Mouse (Mus musculus) MN1 (cell line): ENCODE measurements around the gene Hepacam2.
"Not testable (repeated sequence)": the region's sequence is repeated elsewhere in the genome, so short reads cannot be mapped to it uniquely, and the experiment has no call there.

Experiments
- DNase-seq: peaks from one replicate; pipeline ENCODE4 v3.0.0-alpha.2; 2016; ENCODE audit warnings: low spot score

Hepacam2 gene

DNA sequence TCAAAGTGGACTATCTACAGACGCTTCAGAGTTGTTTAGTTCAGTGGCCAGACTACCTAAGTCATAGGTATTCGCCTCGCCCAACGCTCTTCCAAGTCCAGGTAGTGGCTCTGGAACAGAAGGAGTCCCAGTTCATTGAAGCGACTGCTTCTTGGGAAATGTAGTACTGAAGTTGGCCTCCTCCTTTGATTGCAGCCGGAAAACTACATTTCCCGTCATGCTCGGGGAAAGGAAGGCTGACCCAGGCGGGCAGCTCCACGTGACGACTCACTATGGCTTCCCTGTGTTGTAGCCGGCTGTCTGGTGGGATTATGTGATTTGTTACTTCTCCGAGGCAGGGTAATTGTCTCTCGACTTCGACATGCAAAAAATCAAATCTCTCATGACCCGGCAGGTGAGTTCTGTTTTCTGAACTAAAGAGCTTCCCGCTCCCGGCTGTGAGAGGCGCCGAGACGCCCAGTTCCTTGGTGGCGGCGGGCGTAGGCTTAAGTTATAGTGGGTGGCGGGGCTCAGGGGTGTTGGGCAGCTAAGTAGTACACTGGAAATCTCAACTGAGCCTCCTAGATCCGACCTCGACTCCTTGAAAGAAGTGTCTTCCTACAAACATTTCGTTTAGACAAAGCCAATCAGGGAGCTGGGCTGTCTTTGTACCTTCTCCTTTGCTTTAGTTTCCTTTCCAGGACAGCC, at the start of gene Hepacam2, which contains the start of gene Vps50:
Gene Hepacam2 (minus strand): TSS at position 137 of the 687 bp plus-strand sequence.
Gene Vps50 (plus strand): TSS at position 221 of the 687 bp plus-strand sequence.
- peak; percentile 88 for DNase-seq

DNA sequence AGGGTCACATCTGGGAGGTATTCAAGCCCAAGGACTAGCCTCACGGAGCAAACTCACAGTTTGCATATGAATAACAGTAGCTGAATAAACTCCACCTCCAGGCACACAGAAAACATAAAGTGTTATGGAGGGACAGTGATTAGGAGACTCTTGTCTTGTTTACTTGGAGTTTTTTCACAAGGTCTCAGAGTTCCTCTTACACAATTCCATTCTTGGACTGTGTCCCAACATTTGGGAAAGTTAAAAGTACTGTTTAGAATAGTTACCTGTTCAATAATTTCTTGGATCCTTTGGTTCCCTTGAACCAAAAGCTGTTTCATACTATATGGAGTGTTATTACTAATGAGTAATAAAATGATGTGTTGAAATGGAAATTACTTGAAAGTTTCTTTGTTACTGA, 46.9 kb upstream of the Hepacam2 start:
- no peak for DNase-seq

- no peak for DNase-seq
Measured at GRCm38 (mm10) chr6:3543862-3544261, 45.8 kb upstream of the Hepacam2 start.

GRCm38 (mm10) chr6:3539470-3539869, 41.4 kb upstream of the Hepacam2 start:
- no peak for DNase-seq

DNA sequence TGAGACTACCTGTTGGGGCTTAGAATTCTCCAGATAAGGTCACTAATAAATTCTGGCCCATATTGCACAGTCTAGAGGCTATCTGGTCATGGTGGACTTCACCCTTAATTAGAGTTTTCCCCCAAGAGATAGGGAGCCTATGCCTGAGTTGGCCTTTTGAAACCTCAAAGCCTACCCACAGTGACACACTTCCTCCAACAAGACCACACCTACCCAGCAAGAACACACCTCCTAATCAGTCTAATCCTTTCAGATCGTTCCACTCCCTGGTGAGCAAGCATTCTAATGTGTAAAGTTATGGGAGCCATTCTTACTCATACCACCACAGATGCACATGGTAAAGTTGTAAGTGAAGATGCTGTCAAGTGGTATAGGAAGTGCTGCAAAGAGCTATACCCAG, 38.0 kb upstream of the Hepacam2 start:
- DNase-seq = no peak

GRCm38 (mm10) chr6:3531445-3531844, 33.3 kb upstream of the Hepacam2 start:
- no peak for DNase-seq

DNA sequence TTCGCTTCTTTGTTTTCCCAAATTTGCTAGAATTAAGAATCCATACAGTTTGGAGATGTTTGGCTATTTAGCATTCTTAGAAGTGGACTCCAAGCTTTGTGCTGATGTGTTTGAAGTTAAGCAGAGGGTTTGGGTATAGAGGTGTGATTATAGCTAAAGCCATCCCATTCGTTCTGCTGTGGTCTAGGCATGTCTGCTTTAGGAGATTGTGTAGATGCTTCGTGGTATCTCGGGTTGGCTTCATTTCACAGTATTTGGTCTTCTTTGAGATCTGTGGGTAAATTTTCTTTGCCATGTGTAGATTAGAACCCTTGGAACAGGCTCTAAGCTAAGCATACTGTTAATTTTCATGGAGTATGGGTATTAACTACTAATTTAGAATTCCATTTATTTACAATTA, 30.1 kb upstream of the Hepacam2 start:
- no peak for DNase-seq

- peak; percentile 18 for DNase-seq
Measured at GRCm38 (mm10) chr6:3512611-3513010, 14.5 kb upstream of the Hepacam2 start.

DNA sequence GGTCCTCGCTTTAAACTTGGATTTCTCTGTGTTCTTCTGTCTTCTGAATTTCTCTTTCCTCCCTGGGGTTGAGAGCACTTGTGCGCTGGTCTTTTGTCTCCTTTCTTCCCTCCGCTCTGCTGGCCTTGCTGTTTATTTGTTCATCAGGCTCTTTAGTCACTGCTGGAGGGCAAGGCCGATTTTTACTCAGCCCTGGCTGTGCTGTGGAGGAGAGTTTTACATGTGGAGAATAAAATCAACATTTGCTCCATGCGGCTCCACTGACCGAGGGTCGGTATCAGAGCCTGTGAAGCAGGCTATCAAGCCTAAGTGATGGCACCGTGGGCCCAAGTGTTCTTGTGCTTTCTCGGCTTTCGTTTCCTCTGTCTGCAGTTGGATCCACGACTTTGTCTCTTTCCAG, 13.5 kb upstream of the Hepacam2 start:
- no peak for DNase-seq

- DNase-seq = no peak
Measured at GRCm38 (mm10) chr6:3511116-3511515, 13.0 kb upstream of the Hepacam2 start.

DNA sequence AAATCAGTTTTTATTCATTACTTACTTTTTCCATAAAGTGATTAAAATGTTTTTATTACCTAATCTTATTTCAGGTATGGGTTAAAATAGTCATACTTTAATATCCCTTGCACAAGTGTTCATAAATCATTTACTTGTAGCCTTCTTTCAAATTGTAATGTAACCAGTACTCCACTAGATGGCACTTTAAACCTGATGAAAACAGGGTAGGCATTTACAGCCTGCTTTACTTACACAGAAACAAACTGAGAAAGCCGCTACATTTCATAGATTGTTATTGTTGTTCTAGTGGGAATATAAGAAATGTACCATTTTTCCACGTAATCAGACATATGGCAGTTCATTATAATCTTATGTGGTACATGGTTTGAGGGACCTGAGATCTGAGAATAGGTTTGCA, 11.7 kb upstream of the Hepacam2 start:
- peak; percentile 70 for DNase-seq

DNA sequence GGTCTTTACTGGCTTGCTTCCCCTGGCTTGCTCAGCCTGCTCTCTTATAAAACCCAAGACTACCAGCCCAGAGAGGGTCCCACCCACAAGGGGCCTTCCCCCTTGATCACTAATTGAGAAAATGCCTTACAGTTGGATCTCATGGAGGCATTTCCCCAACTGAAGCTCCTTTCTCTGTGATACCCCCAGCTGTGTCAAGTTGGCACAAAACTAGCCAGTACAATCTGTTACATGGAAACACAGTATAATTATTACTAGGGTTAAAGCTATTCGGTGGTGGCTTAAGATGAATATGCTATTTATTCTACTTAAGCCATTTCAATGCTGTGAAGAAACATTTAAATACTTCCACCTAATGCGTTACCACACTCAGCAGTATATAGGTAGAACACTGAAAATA, 10.1 kb upstream of the Hepacam2 start:
- not testable (repeated sequence) for DNase-seq

DNA sequence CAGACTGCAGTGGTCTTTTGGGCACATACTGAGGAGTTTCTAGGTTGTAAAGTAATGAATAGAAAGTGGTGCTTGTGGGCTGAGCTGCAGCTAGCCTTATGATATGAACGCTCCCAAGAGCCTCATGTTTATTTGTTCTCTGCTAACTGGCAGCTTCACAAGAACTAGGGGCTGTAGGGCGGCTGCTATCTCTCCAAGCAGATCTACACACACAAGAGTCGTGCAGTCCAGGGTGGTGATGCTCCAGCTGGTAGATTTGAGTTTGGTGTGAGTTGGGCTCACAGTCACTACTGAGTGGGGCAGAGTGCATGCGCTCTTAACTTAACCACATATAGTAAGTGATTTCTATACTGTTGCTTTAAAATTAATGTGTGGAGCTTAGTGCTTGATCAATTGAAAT, 9.0 kb upstream of the Hepacam2 start:
- DNase-seq = no peak

- no peak for DNase-seq
Measured at GRCm38 (mm10) chr6:3505289-3505688, 7.2 kb upstream of the Hepacam2 start.

DNA sequence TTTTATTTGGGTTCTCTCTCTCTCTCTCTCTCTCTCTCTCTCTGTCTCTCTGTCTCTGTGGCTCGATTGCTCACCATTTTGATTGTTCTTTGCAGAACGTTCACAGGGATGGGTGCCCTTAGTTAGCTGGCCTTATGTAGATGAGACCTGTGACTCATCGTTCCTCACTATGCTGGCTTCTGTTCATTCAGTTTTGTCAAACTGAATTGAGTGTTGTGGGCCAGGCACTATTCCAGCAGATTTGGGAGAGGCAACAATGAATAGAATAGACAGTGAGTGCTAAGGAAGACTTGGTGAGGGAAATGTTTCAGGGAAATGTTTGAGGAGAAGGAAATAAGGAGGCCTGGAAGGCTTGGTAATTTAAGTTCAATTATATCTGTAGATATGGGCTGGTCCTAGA, 2.2 kb upstream of the Hepacam2 start:
- DNase-seq = no peak

GRCm38 (mm10) chr6:3496210-3496609, 1.9 kb downstream of the Hepacam2 start:
- DNase-seq = peak; percentile 69

- DNase-seq = no peak
Measured at GRCm38 (mm10) chr6:3494285-3494684, 3.8 kb downstream of the Hepacam2 start.

DNA sequence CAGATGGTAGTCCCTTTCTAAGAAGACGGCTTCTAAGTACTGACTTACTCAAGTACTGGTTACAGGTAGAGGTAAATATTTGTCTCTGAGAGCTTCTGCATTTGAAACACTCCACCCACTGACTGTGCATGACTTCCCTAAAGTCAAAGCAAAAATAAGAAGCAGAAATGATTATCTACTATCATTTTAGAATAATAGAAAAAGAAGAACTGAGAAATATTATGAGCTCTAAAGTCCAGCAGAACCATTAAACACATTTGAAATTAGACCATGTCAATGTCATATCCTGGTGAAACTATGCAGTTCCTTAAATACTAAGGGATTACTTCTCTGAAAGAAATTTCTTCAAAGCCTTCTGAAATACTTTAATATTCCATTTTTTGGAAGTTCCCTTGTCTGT, 10.7 kb downstream of the Hepacam2 start:
- no peak for DNase-seq

DNA sequence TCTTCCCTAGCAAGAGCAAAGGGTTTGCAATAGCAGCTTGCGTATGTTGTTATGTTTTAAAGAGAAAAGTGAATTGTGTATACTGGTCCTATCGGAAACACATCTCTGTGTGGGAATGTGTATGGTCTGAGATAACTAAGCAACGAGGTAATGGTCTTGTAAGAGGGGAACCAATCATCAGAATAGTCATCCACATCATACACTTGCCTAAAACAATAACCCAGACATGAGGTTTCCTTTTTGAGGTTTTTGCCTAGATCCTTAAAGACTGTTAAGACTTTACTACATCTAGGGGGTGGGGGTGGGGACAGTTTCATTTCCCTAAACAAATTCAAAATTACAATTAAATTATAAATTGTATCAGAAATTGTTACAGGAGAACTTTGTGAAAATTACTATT, 13.0 kb downstream of the Hepacam2 start:
- DNase-seq = no peak

GRCm38 (mm10) chr6:3481705-3482104, 16.4 kb downstream of the Hepacam2 start:
- DNase-seq = no peak

GRCm38 (mm10) chr6:3479853-3480252, 18.2 kb downstream of the Hepacam2 start:
- no peak for DNase-seq

DNA sequence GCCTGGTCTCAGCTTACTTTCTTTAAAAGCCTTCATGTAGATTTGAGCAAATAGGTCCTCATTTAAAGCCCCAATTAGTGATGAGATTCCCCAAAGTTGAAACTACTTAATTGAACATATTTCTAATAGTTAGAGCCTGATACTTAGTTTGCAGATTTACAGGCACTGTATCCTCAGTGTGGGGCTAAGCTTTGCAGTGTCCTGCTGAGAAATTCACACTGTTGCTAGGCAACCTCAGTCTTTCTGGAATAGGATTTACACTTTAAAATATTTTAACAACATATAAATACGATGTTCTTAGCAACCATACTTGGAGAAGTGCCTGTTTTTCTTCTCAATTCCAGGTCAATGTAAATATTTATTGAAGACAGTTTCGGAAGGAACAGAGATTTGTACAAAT, 21.8 kb downstream of the Hepacam2 start:
- no peak for DNase-seq

GRCm38 (mm10) chr6:3470706-3471105, 27.4 kb downstream of the Hepacam2 start:
- no peak for DNase-seq

GRCm38 (mm10) chr6:3468627-3469026, 29.5 kb downstream of the Hepacam2 start:
- DNase-seq = no peak
